Mouse (Mus musculus) urinary bladder, adult 18-20 months (tissue): ENCODE measurements around the gene Atl3.

Experiments used
- DNase-seq, 2 experiments: peaks; one replicate each; pipeline ENCODE4 v3.0.0; 2022; ENCODE audit warnings: low spot score in 2 of 2, mixed read lengths in 2 of 2

Gene Atl3

DNA sequence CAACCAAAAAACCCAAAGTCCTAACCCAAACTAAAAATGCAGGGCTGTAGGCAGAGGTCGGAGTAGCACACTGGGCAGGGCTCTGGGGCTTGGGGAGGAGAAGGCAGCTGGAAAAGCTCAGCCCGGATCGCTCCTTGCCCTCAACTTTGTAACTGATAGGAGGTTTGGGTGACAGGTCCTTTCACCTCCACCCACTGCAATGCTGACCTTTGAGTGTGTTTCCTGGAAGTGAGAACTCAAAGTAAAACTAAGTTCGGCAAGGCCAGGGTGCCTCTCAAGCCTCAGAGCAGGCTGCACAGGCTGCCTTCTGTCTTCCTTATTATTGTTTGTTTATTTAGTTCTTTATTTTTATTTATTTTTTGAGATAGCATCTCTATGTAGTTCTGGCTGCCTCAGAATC, 66.1 kb downstream of the Atl3 start:
- DNase-seq: no peak

DNA sequence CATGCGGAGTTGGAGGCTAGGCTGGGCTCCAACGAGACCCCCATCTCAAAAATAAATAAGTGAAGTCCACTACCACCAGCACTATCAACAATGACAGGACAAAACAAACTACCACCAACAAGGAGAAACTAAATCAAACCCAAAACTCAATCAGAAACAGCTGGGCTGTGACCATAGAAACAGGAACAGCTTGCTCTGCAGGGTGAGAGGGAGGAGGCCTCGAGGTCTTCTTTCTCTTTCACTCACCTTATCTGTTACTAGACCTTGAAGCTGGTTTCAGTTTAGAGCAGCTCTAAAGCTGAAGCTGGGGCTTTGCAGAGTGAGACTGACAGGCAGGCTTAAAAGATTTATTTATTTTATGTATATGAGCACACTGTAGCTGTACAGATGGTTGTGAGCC, 67.6 kb downstream of the Atl3 start:
- DNase-seq: no peak

DNA sequence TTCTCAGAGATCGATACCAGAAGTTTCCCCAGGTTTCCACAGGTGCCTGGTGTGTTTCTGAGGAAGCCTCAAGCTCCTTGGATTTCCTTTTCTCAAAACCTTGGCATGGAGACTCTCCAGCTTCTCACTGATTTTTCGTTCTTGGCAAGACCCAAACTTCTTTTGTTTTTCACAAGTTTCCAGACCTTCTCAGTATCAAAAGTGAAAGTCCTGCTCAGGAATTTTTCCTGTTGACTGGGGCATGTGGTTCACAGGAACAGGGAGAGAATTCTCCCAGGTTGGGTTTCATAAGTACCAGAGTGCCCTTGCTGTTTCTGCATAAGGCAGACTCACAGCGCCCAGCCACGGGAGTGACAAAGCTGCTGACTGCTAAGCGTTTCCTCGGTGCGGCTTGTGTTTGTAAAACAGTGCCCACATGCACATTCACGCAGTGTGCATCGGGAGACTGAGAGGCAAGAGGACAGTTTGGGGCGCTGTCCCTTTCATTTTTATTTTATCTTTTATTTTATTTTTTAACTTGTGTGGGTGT, 68.8 kb downstream of the Atl3 start:
- DNase-seq: no peak

DNA sequence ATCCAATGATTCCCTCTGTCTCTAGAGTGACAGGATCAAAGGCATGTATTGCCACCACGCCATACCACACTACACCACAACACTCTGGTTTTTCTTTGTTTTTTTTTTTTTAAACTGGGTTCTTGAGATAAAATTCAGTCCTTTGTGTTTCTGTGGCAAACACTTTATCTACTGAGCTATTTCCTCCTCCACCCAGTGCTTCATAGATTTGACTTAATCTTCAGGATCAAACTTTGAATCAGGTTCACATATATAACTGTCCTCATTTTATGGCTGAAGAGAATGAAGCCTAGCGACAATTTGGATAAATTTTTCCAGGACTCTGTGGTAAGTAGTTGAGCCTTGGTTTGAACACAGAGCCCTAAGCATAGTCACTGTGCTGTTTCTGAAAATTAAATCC, 69.8 kb downstream of the Atl3 start:
- no peak for DNase-seq

DNA sequence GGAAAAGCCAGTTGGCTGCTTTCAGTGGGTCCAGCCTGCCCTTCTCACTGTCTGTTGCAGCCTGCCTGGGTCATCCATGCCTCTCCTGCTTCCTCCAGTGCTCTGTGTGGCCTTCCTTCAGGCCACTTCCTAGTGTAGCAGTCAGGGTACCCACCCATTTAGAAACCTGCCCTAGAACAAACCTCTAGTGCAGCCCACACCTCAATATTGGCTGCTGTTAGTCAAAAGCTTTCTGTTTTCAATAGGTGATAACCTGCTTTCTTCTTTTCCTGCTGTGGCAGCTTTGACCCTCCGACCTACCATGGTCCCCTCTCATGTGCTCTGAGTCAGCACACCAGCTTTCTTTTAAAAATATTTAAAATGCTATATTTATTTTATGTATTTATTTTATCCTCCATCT, 70.6 kb downstream of the Atl3 start:
- no peak for DNase-seq

DNA sequence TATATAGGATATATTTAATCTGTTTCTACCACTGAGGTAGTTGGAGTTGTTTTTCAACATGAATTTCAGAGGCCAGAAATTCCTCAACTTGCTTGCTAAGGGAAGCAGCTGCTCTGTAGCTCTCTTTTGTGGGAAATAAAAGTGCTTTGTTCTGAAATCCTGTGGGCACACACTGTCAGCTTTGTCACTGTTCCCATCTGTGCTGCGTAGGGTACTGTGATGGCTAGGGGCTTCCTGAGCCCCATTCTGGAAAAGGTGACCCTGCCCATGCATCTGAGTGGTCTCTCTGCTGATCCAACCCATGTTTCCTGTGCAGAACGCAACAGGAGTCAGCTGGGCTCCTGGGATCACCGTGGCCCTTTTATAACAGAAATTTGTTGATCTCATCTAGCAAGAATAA, 73.0 kb downstream of the Atl3 start:
- DNase-seq: no peak

DNA sequence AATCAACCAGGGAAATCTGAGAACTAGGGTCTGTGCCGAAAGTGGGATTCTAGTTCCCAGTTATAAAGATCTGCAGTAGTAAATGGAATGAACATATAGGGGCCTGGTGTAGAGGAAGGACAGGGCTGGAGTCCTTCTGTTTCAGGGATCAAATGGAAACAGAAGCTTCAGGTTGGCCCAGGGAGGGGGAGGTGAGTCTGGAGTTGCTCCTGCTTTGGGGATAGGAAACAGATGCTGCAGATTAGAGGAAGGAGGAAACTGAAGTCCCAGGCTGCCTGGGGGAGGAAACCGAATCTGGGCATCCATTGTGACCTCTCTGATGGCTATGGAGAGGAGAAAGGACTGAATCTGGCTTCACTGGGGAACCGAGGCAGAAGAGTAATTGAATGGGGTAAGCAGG, 74.5 kb downstream of the Atl3 start:
- DNase-seq: no peak

DNA sequence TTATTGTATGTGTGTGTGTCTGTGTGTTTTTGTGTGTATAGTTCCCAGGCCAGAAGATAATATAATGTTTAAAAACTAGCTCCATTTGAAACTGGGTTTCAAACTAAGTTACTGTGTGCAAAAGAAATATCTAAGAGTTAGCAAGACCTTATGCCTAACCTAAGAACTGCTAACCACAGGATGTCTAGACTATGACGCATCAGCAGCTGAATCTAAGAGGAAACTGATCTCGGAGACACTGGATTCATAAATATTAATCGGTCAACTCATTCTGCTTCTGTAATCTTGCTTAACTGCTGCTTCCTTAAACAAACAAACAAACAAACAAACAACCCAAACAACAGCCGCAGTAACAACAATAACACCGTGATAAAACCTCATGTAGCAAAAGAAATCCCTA, 75.8 kb downstream of the Atl3 start:
- DNase-seq: no peak

DNA sequence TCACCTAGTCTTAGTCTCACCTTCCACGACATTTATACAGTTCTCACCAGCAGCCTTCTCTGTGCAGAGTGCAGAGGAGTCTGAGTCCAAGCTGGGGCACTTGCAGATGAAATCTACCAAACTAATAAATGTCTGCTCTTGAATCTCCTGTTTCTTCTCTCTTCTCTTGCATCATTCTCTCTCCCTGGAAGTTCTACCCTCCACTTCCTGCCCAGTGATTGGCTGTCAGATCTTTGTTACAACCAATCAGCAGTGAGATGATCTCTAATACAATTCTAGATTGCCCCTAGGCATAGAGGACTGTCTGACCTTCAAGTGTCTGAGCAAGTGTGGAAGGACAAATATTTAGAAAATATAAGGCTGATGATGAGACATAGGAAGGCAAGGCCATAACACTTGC, 82.3 kb downstream of the Atl3 start:
- DNase-seq: no peak

DNA sequence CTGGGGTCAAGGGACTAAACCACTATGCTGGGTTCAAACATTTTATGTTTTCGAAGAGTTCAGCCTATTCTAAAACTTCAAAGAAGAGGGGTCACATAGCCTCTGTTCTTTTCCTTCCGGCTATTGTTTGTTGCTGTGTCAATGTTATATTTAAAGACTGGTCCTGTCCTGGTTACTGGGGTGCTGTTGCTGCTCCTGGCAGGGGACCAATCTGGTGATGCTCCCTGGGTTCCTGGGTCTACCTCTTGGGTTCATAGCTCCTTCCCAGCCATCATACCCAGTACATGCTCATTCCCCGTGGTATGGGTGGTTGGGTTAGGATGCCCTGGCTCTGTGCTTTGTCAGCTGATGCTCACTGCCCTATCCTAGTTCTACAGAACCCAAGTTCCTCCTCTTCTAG, 83.9 kb downstream of the Atl3 start:
- no peak for DNase-seq

DNA sequence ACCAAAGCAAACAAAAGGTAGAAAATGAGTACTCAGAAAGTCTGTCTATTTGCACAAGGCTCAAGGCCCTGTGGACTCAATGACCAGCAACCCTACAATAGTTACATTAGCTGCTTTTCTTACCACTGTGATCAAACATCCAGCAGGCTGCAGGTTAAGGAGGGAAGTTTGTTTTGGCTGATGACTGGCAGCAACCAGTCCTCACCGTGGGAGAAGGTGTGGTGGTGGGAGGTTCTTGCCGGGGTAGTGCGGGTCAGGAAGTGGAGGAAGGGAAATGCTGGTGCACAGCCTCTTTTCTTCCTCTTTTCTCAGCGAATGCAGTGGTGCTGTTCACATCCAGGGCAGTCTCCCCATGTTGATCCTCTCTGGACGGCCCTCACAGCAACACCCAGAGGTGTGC, 87.2 kb downstream of the Atl3 start:
- DNase-seq: no peak

DNA sequence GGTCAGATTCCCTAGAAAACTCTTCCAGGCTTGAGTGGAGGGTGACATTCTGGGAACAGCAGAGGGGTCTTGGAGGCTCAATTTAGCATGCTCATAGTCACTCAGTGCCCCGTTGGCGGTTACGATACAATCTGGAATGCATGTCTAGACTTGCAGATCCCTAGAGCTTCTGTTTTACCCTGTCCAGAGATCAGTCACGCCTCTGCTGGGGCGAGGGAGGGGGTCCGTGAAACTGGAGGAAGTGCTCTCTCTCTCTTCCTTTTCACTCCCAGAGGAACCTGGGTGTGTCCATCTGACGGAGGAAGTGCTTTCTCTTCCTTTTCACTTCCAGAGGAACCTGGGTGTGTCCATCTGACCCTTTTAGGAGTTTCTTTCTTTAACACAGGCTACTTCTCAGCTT, 89.3 kb downstream of the Atl3 start:
- DNase-seq: no peak

DNA sequence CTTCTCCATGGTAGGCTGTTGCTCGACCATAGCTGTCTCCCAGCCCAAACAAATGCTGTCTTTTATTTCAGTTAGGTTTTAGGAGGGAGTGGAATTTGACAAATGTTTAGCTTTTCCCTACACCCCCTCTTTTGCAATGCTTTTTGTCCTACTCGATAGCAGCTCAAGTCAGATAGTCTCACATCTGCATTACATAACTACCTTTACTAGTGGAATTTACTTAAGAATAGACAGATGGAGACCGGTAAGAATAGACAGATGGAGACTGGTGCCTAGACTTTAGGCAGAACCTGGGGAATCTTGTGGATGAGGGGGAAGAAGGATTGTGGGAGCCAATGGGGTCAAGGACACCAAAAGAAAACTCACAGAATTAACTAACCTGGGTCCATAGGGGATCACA, 89.8 kb downstream of the Atl3 start:
- DNase-seq: no peak

DNA sequence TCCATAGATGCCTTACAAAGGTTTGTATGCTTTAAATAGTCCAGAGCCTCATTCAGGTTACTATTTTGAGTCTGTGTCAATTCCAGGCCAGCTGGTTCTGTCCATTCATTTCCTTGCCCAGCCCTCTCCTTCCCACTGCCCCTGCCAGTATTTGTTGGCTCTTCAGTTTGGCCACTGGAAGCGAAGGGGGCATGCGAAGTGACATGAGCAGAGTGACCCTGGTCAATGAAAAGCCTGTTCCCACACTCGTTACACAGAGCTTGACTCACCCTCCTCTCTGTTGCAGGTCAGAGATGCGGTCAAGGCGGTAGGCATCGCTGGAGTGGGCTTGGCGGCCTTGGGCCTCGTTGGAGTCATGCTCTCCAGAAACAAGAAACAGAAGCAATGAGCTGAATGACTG, 91.4 kb downstream of the Atl3 start:
- no peak for DNase-seq

DNA sequence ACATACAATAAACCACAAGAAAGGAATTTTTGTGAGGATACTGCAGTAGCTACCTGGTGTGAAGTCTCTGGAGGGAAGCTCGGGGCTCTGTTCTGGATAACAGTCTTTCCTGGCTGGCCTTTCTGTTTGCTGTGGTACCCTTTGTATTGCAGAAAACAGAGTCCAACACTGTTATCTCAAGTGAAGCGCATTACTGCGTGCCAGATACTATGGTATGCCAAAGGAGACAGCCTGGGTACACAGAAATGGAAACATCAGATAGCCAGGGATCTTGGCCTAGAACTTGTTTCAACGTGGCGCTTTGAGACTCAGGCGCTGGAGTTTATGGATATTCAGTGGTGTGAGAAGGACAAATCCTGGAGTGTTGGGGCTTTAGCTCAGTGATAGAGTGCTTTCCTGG, 91.9 kb downstream of the Atl3 start:
- no peak for DNase-seq
